Mouse (Mus musculus): ENCODE results near the gene Gm13283. TPM values are rescaled to one million over a fixed set of nuclear protein-coding genes. Genes with fewer than 3 reads are reported as not detected.
"Not testable (repeated sequence)": the region's sequence is repeated elsewhere in the genome, so short reads cannot be mapped to it uniquely, and the experiment has no call there.

Gm13283 gene
- not detected in 2 replicates for total RNA-seq (2017)

DNA sequence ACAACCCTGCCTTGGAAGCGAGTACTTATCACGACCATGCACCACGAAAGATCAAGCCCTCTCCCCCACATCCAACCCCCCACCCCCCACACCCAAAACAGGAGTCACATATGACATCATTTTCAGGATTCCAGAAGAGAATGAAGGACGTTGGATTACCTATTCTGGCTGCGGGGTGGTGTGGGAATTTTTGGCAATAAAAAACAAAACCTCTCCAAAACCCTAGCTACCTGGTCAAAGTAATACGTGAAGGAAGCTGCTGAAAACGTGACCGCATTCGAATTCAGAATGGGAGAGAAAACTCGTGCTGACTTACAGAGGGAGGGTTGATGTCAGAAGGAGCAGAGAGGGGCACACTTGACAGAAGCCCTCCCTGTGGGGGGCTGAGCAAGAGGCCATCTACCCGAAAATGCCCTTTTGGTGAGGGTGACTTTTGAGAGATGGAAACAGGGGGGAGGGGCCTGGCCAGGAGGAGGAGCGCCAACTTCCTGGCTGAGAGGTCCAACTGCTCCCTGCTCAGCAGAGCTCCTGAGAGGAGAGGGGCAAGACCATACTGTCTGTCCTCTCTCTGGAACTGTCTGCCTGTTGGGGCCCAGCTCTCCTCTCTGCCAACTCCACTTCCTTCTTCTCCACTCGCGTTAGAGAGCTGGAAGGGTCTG, at the start of gene Gm13283:
Gene Gm13283, plus strand, starts transcription at position 510 of the 659 bp plus-strand sequence.
- ATAC-seq (replicated peaks in 1 of 2; ENCODE audit: insufficient read depth in 1 of 2, low FRiP score in 2 of 2, low TSS enrichment in 1 of 2, low read depth in 1 of 2, poor library complexity in 2 of 2, severe bottlenecking in 2 of 2) = not testable (repeated sequence)

DNA sequence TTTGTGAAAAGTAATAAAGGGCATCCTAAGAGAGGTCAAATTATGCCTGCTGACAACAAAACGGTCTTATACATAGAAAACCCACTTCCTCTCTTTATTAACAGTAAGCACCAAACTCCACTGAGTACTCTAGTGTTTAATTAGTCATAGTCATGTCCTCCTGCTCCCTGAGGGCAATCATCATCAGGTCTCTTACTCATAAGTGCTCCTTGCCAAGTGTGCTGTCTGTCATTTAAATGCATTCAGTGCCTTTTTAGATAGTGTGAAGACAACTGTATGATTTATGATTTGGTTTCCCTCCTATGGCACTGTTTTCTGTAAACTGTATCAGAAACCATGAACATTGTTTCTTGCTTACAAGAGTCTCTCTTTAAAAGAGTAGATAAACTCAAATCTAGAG, 45.6 kb upstream of the Gm13283 start:
- ATAC-seq (replicated peaks in 1 of 2; ENCODE audit: insufficient read depth in 1 of 2, low FRiP score in 2 of 2, low TSS enrichment in 1 of 2, low read depth in 1 of 2, poor library complexity in 2 of 2, severe bottlenecking in 2 of 2) = no peak

GRCm38 (mm10) chr4:88715059-88715458, 44.9 kb upstream of the Gm13283 start:
- no peak for ATAC-seq (replicated peaks in 1 of 2; ENCODE audit: insufficient read depth in 1 of 2, low FRiP score in 2 of 2, low TSS enrichment in 1 of 2, low read depth in 1 of 2, poor library complexity in 2 of 2, severe bottlenecking in 2 of 2)

DNA sequence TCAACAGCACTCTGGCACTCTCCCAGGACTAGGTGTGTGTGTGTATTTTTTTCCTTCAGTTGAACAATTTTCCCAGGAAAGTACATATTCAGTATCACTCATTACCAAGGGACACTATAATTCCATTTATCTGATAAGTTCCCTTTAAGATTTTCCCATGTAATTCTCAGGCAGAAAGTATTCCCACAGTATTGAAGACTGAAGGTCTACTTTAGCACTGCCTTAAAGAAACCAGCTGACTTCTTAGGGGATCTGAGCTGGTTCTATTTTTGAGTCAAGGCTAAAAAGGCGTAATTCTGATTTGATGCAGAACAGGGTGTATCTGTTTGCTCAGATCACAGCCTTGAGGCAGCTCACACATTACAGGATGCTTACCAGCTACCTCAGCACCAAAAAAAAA, 41.2 kb upstream of the Gm13283 start:
- no peak for ATAC-seq (replicated peaks in 1 of 2; ENCODE audit: insufficient read depth in 1 of 2, low FRiP score in 2 of 2, low TSS enrichment in 1 of 2, low read depth in 1 of 2, poor library complexity in 2 of 2, severe bottlenecking in 2 of 2)

- ATAC-seq (replicated peaks in 1 of 2; ENCODE audit: insufficient read depth in 1 of 2, low FRiP score in 2 of 2, low TSS enrichment in 1 of 2, low read depth in 1 of 2, poor library complexity in 2 of 2, severe bottlenecking in 2 of 2) = peak; percentile 72 to 91
Observed at GRCm38 (mm10) chr4:88721791-88722721, 37.9 kb upstream of the Gm13283 start, which contains the start of the genes Gm26566 and Klhl9. Gene Gm26566, plus strand, starts transcription at chr4:88721805. Gene Klhl9, minus strand, starts transcription at chr4:88722465.

- no peak for ATAC-seq (replicated peaks in 1 of 2; ENCODE audit: insufficient read depth in 1 of 2, low FRiP score in 2 of 2, low TSS enrichment in 1 of 2, low read depth in 1 of 2, poor library complexity in 2 of 2, severe bottlenecking in 2 of 2)
Observed at GRCm38 (mm10) chr4:88723497-88724090, 36.3 kb upstream of the Gm13283 start.

DNA sequence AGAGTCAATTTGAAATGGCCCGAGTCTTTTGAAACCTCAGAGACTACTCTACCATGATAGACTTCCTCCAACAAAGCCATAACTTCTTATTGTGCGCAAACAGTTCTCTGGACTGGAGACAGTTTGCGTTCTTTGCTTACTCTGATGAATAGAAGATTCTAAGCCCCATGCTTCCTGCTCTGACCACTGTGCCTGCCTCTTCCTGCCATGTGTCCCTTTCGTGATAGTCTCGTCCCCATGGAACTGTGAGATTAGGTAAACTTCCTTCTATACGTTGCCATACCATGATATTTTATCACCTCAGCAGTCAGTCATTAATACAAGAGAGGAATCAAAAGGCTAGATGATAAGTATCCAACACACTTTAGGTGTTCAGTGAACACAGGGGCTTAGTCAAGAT, 33.2 kb upstream of the Gm13283 start:
- no peak for ATAC-seq (replicated peaks in 1 of 2; ENCODE audit: insufficient read depth in 1 of 2, low FRiP score in 2 of 2, low TSS enrichment in 1 of 2, low read depth in 1 of 2, poor library complexity in 2 of 2, severe bottlenecking in 2 of 2)

DNA sequence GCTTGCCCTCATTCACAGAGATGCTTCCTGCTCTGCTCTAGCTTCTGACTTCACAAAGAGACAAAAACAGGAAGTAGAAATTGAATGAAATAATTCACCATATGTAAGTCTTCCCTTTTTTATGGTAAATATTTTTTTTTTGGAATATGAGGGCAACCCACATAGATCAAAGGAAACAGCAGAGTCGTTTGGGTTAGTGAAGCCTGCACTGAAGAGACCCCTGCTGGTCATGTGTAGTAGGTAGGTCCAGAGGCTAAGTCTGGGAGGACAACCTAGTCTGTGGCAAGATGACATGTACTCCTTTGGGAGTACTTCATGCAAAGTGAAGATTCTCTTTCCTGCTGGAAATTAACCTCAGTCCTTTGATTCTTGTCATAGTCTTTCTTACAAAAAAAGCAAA, 32.6 kb upstream of the Gm13283 start:
- ATAC-seq (replicated peaks in 1 of 2; ENCODE audit: insufficient read depth in 1 of 2, low FRiP score in 2 of 2, low TSS enrichment in 1 of 2, low read depth in 1 of 2, poor library complexity in 2 of 2, severe bottlenecking in 2 of 2) = peak; percentile 92 to 94

DNA sequence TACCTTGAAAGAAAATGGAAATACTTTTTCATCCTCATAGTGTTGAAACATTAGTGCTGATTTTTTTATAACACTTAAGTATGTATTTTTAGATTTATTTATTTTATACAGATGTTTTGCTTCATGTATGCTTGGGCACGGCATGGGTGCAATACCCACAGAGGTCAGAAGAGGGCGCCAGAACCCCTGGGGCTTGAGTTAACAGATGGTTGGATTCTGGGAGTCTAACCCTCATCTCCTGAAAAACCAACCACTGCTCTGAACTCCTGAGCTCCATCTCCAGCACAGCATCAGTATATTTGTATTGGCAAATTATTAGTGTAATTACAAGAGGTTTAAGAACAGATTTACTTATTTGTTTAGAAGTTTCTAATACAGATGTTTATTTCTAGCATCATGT, 21.4 kb upstream of the Gm13283 start:
- ATAC-seq (replicated peaks in 1 of 2; ENCODE audit: insufficient read depth in 1 of 2, low FRiP score in 2 of 2, low TSS enrichment in 1 of 2, low read depth in 1 of 2, poor library complexity in 2 of 2, severe bottlenecking in 2 of 2) = peak in 1 of 2 experiments; percentile 84; a peak in 2 of 4 replicates

GRCm38 (mm10) chr4:88739036-88739435, 20.9 kb upstream of the Gm13283 start:
- no peak; a peak in 1 of 4 replicates for ATAC-seq (replicated peaks in 1 of 2; ENCODE audit: insufficient read depth in 1 of 2, low FRiP score in 2 of 2, low TSS enrichment in 1 of 2, low read depth in 1 of 2, poor library complexity in 2 of 2, severe bottlenecking in 2 of 2)

DNA sequence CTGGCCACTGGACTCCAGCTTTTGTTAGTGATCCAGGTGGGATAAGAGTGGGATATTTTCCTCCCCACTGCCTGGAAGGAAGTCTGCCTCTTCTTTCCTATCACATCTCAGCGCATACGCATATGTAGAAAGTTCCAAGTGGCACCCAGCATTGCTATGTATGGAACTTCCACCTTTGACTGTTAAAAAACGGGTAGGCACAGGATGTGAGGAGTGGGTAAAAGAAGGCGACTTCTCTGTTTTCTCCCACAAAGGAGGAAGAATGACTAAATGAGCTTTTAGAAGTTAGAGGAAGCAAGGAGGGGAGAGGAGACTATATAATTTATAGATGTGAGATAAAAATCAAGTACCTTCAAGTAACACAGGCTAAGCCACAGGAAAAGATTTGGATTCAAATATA, 18.5 kb upstream of the Gm13283 start:
- peak; percentile 52 to 60; a peak in 3 of 4 replicates for ATAC-seq (replicated peaks in 1 of 2; ENCODE audit: insufficient read depth in 1 of 2, low FRiP score in 2 of 2, low TSS enrichment in 1 of 2, low read depth in 1 of 2, poor library complexity in 2 of 2, severe bottlenecking in 2 of 2)

DNA sequence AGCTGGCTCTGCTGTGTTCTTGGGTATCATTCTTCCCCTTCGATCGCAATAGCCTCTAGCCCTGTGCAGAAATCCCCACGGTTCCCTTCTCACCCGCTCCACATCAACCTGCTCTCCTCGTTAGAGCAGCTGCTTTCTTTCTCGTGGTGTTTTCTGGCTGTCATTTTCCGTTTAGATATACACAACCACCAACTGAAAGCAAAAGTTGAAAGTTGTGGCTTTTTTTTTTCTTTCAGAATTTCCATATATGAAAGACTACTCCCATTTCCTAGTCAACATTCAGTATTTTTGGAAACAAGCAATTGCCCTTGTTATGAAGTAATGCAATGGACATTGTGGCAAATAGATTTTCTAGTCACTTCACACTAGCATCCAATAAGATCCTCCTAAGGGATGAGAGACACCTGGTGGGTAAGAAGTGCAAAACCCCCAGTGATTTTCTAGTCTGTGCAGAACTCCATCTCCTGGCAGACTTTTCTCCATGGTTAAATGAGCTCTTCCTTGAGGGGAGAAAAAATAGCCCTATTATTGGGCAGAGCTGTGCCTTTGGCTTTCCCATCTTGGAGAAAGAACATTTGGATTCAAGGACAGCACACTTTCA, 17.0 kb upstream of the Gm13283 start:
- ATAC-seq (replicated peaks in 1 of 2; ENCODE audit: insufficient read depth in 1 of 2, low FRiP score in 2 of 2, low TSS enrichment in 1 of 2, low read depth in 1 of 2, poor library complexity in 2 of 2, severe bottlenecking in 2 of 2) = peak; percentile 9 to 16; a peak in 1 of 4 replicates

DNA sequence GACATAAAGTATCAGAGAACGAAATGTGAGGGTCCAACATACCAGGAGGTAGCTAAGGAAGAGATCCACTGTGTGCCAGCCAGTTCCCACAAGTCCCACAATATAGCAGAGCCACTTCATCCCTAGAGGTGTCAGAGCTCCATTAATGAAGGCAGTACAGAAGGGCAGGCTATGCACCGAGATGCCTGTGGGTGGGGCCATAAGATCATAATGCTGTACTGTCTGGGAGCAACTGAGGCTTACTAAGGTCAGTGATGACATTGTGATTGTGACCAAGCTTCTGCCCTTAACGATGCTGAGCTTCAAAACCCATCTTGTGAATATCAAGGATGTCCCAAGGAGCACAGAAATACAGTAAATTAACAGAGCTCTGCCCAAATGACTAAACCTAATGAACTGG, 15.7 kb upstream of the Gm13283 start:
- ATAC-seq (replicated peaks in 1 of 2; ENCODE audit: insufficient read depth in 1 of 2, low FRiP score in 2 of 2, low TSS enrichment in 1 of 2, low read depth in 1 of 2, poor library complexity in 2 of 2, severe bottlenecking in 2 of 2) = no peak

- no peak for ATAC-seq (replicated peaks in 1 of 2; ENCODE audit: insufficient read depth in 1 of 2, low FRiP score in 2 of 2, low TSS enrichment in 1 of 2, low read depth in 1 of 2, poor library complexity in 2 of 2, severe bottlenecking in 2 of 2)
Observed at GRCm38 (mm10) chr4:88749926-88750325, 10.0 kb upstream of the Gm13283 start.

- not testable (repeated sequence) for ATAC-seq (replicated peaks in 1 of 2; ENCODE audit: insufficient read depth in 1 of 2, low FRiP score in 2 of 2, low TSS enrichment in 1 of 2, low read depth in 1 of 2, poor library complexity in 2 of 2, severe bottlenecking in 2 of 2)
Observed at GRCm38 (mm10) chr4:88754818-88755340, 5.0 kb upstream of the Gm13283 start, which contains the start of gene Gm13271. Gene Gm13271, plus strand, starts transcription at chr4:88754868.

DNA sequence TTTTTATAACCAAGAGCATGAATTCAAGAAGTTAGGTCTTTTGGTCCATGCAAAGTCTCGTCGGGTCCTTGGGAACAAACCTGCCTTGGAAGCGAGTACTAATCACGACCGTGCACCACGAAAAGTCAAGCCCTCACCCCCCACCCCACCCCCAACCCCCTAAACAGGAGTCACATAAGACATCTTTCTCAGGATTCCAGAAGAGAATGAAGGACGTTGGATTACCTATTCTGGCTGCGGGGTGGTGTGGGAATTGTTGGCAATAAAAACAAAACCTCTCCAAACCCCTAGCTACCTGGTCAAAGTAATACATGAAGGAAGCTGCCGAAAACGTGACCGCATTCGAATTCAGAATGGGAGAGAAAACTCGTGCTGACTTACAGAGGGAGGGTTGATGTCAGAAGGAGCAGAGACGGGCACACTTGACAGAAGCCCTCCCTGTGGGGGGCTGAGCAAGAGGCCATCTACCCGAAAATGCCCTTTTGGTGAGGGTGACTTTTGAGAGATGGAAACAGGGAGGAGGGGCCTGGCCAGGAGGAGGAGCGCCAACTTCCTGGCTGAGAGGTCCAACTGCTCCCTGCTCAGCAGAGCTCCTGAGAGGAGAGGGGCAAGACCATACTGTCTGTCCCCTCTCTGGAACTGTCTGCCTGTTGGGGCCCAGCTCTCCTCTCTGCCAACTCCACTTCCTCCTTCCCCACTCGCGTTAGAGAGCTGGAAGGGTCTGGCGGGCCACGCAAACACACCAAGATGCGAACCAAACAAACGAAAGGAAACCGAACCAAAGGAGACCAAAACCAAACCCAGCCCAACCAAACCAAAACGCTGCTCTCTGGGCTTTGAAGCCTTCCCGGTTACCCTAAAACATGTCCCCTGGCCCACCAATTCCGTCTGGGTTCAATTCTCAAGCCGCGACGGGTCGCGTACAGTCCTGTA, 3.1 kb upstream of the Gm13283 start:
- ATAC-seq (replicated peaks in 1 of 2; ENCODE audit: insufficient read depth in 1 of 2, low FRiP score in 2 of 2, low TSS enrichment in 1 of 2, low read depth in 1 of 2, poor library complexity in 2 of 2, severe bottlenecking in 2 of 2) = not testable (repeated sequence)
